Mouse (Mus musculus) myocyte (in vitro differentiated cells): Measurements from ENCODE around the gene Olfr1424.

Source experiments
- CEBPB ChIP-seq: IDR thresholded peaks from 2 replicates; pipeline ENCODE4 v1.6.1; 2011; ENCODE audit warnings: mild to moderate bottlenecking, moderate library complexity; ENCODE audit not compliant: poor library complexity, insufficient read depth, severe bottlenecking
- MAX ChIP-seq: IDR thresholded peaks from one replicate; pipeline ENCODE4 v1.6.1; 2011; ENCODE audit warnings: low read depth, mild to moderate bottlenecking, control low read depth
- MYOD1 ChIP-seq, 3 experiments: IDR thresholded peaks; one replicate each; pipeline ENCODE4 v1.6.1; 2011; ENCODE audit warnings: control low read depth in 2 of 3, low read depth in 2 of 3, mild to moderate bottlenecking in 2 of 3, moderate library complexity in 1 of 3; ENCODE audit not compliant: insufficient read length in 2 of 3, control insufficient read depth in 1 of 3
- POLR2A ChIP-seq: IDR thresholded peaks from one replicate; pipeline ENCODE4 v1.6.1; 2011; ENCODE audit warnings: low read depth, mild to moderate bottlenecking, control low read depth, moderate library complexity; ENCODE audit not compliant: insufficient read length
- POLR2AphosphoS2 ChIP-seq: IDR thresholded peaks from one replicate; pipeline ENCODE4 v1.6.1; 2011; ENCODE audit warnings: low read depth, control low read depth; ENCODE audit not compliant: insufficient read length
- SRF ChIP-seq: IDR thresholded peaks from one replicate; pipeline ENCODE4 v1.6.1; 2011; ENCODE audit warnings: low read depth; ENCODE audit not compliant: control insufficient read depth, insufficient read length
- USF1 ChIP-seq: IDR thresholded peaks from one replicate; pipeline ENCODE4 v1.6.1; 2011; ENCODE audit warnings: low read depth, mild to moderate bottlenecking, control low read depth, moderate library complexity

DNA sequence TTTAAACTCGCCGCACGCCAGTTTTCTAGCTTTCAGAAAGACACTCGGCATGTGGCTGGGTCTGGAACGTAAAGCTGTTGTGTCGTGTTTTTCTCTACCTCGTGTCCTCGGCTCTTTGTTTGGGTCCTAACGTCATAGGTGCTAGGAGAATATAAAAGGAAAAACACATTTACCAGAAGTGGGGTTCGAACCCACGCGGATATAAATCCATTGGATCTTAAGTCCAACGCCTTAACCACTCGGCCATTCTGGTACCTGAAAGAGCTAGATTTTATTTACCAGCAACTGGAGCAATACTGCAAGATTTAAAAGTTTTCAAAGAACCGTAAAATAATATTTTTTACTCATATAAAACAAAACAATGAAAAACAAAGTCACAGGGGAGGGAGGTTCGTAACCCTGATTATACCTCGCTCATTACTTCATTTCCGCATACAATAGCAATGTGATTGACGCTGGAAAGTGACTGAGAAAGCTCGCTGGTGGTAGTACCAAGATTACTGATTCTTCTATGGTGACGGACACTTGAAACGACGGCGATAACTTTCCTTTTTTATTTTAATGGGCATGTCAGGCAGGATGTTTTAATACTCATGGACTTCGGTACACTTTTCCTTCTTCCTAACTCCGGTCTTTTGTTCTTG, 51.4 kb downstream of the Olfr1424 start:
- TF ChIP-seq CEBPB (no peak), MYOD1 (IDR thresholded peaks at IDR 0.05; ENCODE audit: control insufficient read depth in 1 of 3, insufficient read length in 2 of 3, low read depth in 2 of 3) (no peak), USF1 (no peak), POLR2A (no peak), SRF (no peak), POLR2AphosphoS2 (no peak), MAX (no peak)
